Mouse (Mus musculus): Measurements from ENCODE around the gene Utrn.

- TF ChIP-seq CTCF (IDR thresholded peaks at IDR 0.05; ENCODE audit: borderline replicate concordance, insufficient read depth, low read length) (no peak), POLR2A (IDR thresholded peaks at IDR 0.05; ENCODE audit: low read depth, low read length) (no peak)
Observed at GRCm38 (mm10) chr10:12456867-12457266, 412.3 kb downstream of the Utrn start.
